Mouse (Mus musculus) olfactory bulb, adult 2 months (tissue): Measurements from ENCODE around the gene Helz2.

Source experiments
- CTCF ChIP-seq: fragments of 200-500 bp; IDR thresholded peaks from 2 replicates; pipeline ENCODE4 v1.5.1; 2012; ENCODE audit warnings: low read depth, mild to moderate bottlenecking, low read length, moderate library complexity; ENCODE audit not compliant: insufficient read depth
- POLR2A ChIP-seq: fragments of 200-500 bp; IDR thresholded peaks from 2 replicates; pipeline ENCODE4 v1.6.1; 2012; ENCODE audit warnings: mild to moderate bottlenecking, low read depth, low read length, moderate library complexity; ENCODE audit not compliant: insufficient read depth

DNA sequence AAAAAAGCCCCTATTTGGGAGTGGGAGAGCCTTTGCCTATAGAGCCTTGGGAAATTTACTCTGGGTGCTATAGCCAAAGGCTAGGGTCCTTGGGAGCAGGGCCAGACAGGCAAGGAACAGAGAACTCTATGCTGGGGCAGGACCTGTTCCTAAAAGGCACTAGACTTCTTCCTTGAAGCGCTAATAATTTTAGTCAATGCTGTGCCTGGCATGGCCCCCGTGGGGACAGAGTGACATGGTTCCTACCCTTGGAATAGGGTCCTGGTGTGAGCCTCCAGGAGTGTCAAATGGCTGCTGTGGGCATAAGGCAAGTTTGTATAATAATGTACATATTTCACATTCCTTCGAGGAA lies 463 bp upstream of the Helz2 start:
- TF ChIP-seq POLR2A (no peak), CTCF (no peak)
